Mouse (Mus musculus): ENCODE results near the gene Mob3b. TPM values are rescaled to one million over a fixed set of nuclear protein-coding genes. Genes with fewer than 3 reads are reported as not detected.

Gene Mob3b
- polyA plus RNA-seq, 1 experiment from 2014 or later, result 21.3 TPM

GRCm38 (mm10) chr4:34976916-34977702, 180.2 kb downstream of the Mob3b start:
- 0 out of 2 replicates have a peak overlapping the region, but pooled peaks have one; percentile 1 for H3K27ac ChIP-seq (ENCODE audit: low read depth)
- H3K4me3 ChIP-seq (ENCODE audit: low read depth, low read length), result no peak overlapping the region
- ATAC-seq (replicated peaks; ENCODE audit: low FRiP score, low TSS enrichment, low read depth), result no peak
- H3K27me3 ChIP-seq (replicated peaks; ENCODE audit: control insufficient read depth, insufficient read depth, low read length), result no peaks in the 10 kb centered on the region
- H3K36me3 ChIP-seq (ENCODE audit: control insufficient read depth, insufficient read depth, low read length), result no peaks in the 10 kb centered on the region
- no peak overlapping the region for H3K4me2 ChIP-seq (ENCODE audit: low read length)
- no peaks in the 10 kb centered on the region for H3K4me1 ChIP-seq (replicated peaks; ENCODE audit: control insufficient read depth, insufficient read depth, low read length)
- DNase-seq (ENCODE audit: low spot score), result no peak
- no peaks in the 10 kb centered on the region for H3K9me3 ChIP-seq (ENCODE audit: control insufficient read depth, low read length)
- no peak overlapping the region for H3K9ac ChIP-seq (ENCODE audit: low read length)
- 90% methylated on average over 4 of the region's 4 CpGs for WGBS

- no peaks in the 10 kb centered on the region for H3K4me1 ChIP-seq (replicated peaks; ENCODE audit: control insufficient read depth, insufficient read depth, low read length)
- no peaks in the 10 kb centered on the region for H3K27me3 ChIP-seq (replicated peaks; ENCODE audit: control insufficient read depth, insufficient read depth, low read length)
- no peak for DNase-seq (ENCODE audit: low spot score)
- no peaks in the 10 kb centered on the region for H3K9me3 ChIP-seq (ENCODE audit: control insufficient read depth, low read length)
- no peak overlapping the region for H3K9ac ChIP-seq (ENCODE audit: low read length)
- H3K27ac ChIP-seq (ENCODE audit: low read depth), result peak overlapping the region; percentile 1; the same call in 1 of the 2 replicates
- no peak for ATAC-seq (replicated peaks; ENCODE audit: low FRiP score, low TSS enrichment, low read depth)
- no peak overlapping the region for H3K4me2 ChIP-seq (ENCODE audit: low read length)
- 62% methylated on average over 13 of the region's 13 CpGs for WGBS
- H3K4me3 ChIP-seq (ENCODE audit: low read depth, low read length), result no peak overlapping the region
- no peaks in the 10 kb centered on the region for H3K36me3 ChIP-seq (ENCODE audit: control insufficient read depth, insufficient read depth, low read length)
These were observed 180.9 kb downstream of the Mob3b start for GRCm38 (mm10) chr4:34976331-34976778.

GRCm38 (mm10) chr4:34974795-34975194, 182.5 kb downstream of the Mob3b start:
- Histone ChIP-seq H3K36me3 (ENCODE audit: control insufficient read depth, insufficient read depth, low read length) (no peaks in the 10 kb centered on the region), H3K4me2 (ENCODE audit: low read length) (no peak overlapping the region), H3K27ac (ENCODE audit: low read depth) (no peak overlapping the region), H3K4me3 (ENCODE audit: low read depth, low read length) (no peak overlapping the region), H3K9ac (ENCODE audit: low read length) (no peak overlapping the region), H3K9me3 (ENCODE audit: control insufficient read depth, low read length) (no peaks in the 10 kb centered on the region), H3K4me1 (replicated peaks; ENCODE audit: control insufficient read depth, insufficient read depth, low read length) (no peaks in the 10 kb centered on the region), H3K27me3 (replicated peaks; ENCODE audit: control insufficient read depth, insufficient read depth, low read length) (no peaks in the 10 kb centered on the region)
- WGBS, result 61% methylated on average over 5 of the region's 5 CpGs
- no peak for DNase-seq (ENCODE audit: low spot score)
- ATAC-seq (replicated peaks; ENCODE audit: low FRiP score, low TSS enrichment, low read depth), result no peak

- Histone ChIP-seq H3K27me3 (replicated peaks; ENCODE audit: control insufficient read depth, insufficient read depth, low read length) (no peaks in the 10 kb centered on the region), H3K9me3 (ENCODE audit: control insufficient read depth, low read length) (no peaks in the 10 kb centered on the region), H3K36me3 (ENCODE audit: control insufficient read depth, insufficient read depth, low read length) (no peaks in the 10 kb centered on the region), H3K9ac (ENCODE audit: low read length) (no peak overlapping the region), H3K27ac (ENCODE audit: low read depth) (no peak overlapping the region), H3K4me3 (ENCODE audit: low read depth, low read length) (no peak overlapping the region), H3K4me2 (ENCODE audit: low read length) (no peak overlapping the region), H3K4me1 (replicated peaks; ENCODE audit: control insufficient read depth, insufficient read depth, low read length) (peaks cover 11% of the 10 kb centered on the region)
- ATAC-seq (replicated peaks; ENCODE audit: low FRiP score, low TSS enrichment, low read depth), result no peak
- 78% methylated on average over 6 of the region's 6 CpGs for WGBS
- DNase-seq (ENCODE audit: low spot score), result peak; percentile 47
These were observed 189.7 kb downstream of the Mob3b start for GRCm38 (mm10) chr4:34967541-34967940.

GRCm38 (mm10) chr4:34966336-34966957, 190.8 kb downstream of the Mob3b start:
- peak; percentile 50 for DNase-seq (ENCODE audit: low spot score)
- peaks cover 11% of the 10 kb centered on the region for H3K4me1 ChIP-seq (replicated peaks; ENCODE audit: control insufficient read depth, insufficient read depth, low read length)
- no peaks in the 10 kb centered on the region for H3K27me3 ChIP-seq (replicated peaks; ENCODE audit: control insufficient read depth, insufficient read depth, low read length)
- H3K9ac ChIP-seq (ENCODE audit: low read length), result no peak overlapping the region
- H3K9me3 ChIP-seq (ENCODE audit: control insufficient read depth, low read length), result no peaks in the 10 kb centered on the region
- H3K4me3 ChIP-seq (ENCODE audit: low read depth, low read length), result no peak overlapping the region
- H3K27ac ChIP-seq (ENCODE audit: low read depth), result no peak overlapping the region
- WGBS, result 53% methylated on average over 8 of the region's 8 CpGs
- no peak overlapping the region for H3K4me2 ChIP-seq (ENCODE audit: low read length)
- no peaks in the 10 kb centered on the region for H3K36me3 ChIP-seq (ENCODE audit: control insufficient read depth, insufficient read depth, low read length)
- no peak for ATAC-seq (replicated peaks; ENCODE audit: low FRiP score, low TSS enrichment, low read depth)

- 39% methylated on average over 10 of the region's 10 CpGs for WGBS
- no peak overlapping the region for H3K27ac ChIP-seq (ENCODE audit: low read depth)
These were observed 192.4 kb downstream of the Mob3b start for GRCm38 (mm10) chr4:34964906-34965305.

GRCm38 (mm10) chr4:34963999-34964398, 193.3 kb downstream of the Mob3b start:
- no peak overlapping the region for H3K4me3 ChIP-seq (ENCODE audit: low read depth, low read length)
- no peaks in the 10 kb centered on the region for H3K27me3 ChIP-seq (replicated peaks; ENCODE audit: control insufficient read depth, insufficient read depth, low read length)
- H3K9me3 ChIP-seq (ENCODE audit: control insufficient read depth, low read length), result no peaks in the 10 kb centered on the region
- H3K36me3 ChIP-seq (ENCODE audit: control insufficient read depth, insufficient read depth, low read length), result no peaks in the 10 kb centered on the region
- no peak for DNase-seq (ENCODE audit: low spot score)
- no peak overlapping the region; the same call in 1 of the 2 replicates for H3K27ac ChIP-seq (ENCODE audit: low read depth)
- no peak overlapping the region for H3K4me2 ChIP-seq (ENCODE audit: low read length)
- 57% methylated on average over 13 of the region's 13 CpGs for WGBS
- peaks cover 11% of the 10 kb centered on the region for H3K4me1 ChIP-seq (replicated peaks; ENCODE audit: control insufficient read depth, insufficient read depth, low read length)
- H3K9ac ChIP-seq (ENCODE audit: low read length), result no peak overlapping the region
- no peak for ATAC-seq (replicated peaks; ENCODE audit: low FRiP score, low TSS enrichment, low read depth)

More at GRCm38 (mm10) chr4:34964906-34965305, 192.4 kb downstream of the Mob3b start:
- Histone ChIP-seq H3K27me3 (replicated peaks; ENCODE audit: control insufficient read depth, insufficient read depth, low read length) (no peaks in the 10 kb centered on the region), H3K4me2 (ENCODE audit: low read length) (no peak overlapping the region), H3K9me3 (ENCODE audit: control insufficient read depth, low read length) (no peaks in the 10 kb centered on the region), H3K9ac (ENCODE audit: low read length) (no peak overlapping the region), H3K4me3 (ENCODE audit: low read depth, low read length) (no peak overlapping the region), H3K36me3 (ENCODE audit: control insufficient read depth, insufficient read depth, low read length) (no peaks in the 10 kb centered on the region), H3K4me1 (replicated peaks; ENCODE audit: control insufficient read depth, insufficient read depth, low read length) (peaks cover 11% of the 10 kb centered on the region)
- ATAC-seq (replicated peaks; ENCODE audit: low FRiP score, low TSS enrichment, low read depth) (no peak), DNase-seq (ENCODE audit: low spot score) (peak; percentile 48)

GRCm38 (mm10) chr4:34960781-34961560, 196.3 kb downstream of the Mob3b start:
- no peak overlapping the region for H3K4me2 ChIP-seq (ENCODE audit: low read length)
- no peak overlapping the region for H3K4me3 ChIP-seq (ENCODE audit: low read depth, low read length)
- H3K4me1 ChIP-seq (replicated peaks; ENCODE audit: control insufficient read depth, insufficient read depth, low read length), result peaks cover 11% of the 10 kb centered on the region
- no peak overlapping the region for H3K27ac ChIP-seq (ENCODE audit: low read depth)
- 75% methylated on average over 15 of the region's 15 CpGs for WGBS
- H3K9ac ChIP-seq (ENCODE audit: low read length), result no peak overlapping the region
- H3K27me3 ChIP-seq (replicated peaks; ENCODE audit: control insufficient read depth, insufficient read depth, low read length), result no peaks in the 10 kb centered on the region
- H3K36me3 ChIP-seq (ENCODE audit: control insufficient read depth, insufficient read depth, low read length), result no peaks in the 10 kb centered on the region
- DNase-seq (ENCODE audit: low spot score), result peak; percentile 52
- H3K9me3 ChIP-seq (ENCODE audit: control insufficient read depth, low read length), result no peaks in the 10 kb centered on the region
- no peak for ATAC-seq (replicated peaks; ENCODE audit: low FRiP score, low TSS enrichment, low read depth)
